Mouse (Mus musculus) cerebellum, adult 2 months (tissue): Measurements from ENCODE around the gene Lrrfip2.

Experiments
- CTCF ChIP-seq: fragments of 200-500 bp; IDR thresholded peaks from 2 replicates; pipeline ENCODE4 v1.5.1; 2011; ENCODE audit warnings: low read depth, mild to moderate bottlenecking, control low read depth, low read length, moderate library complexity, borderline replicate concordance; ENCODE audit not compliant: insufficient read depth
- POLR2A ChIP-seq: fragments of 200-500 bp; IDR thresholded peaks from 2 replicates; pipeline ENCODE4 v1.6.1; 2011; ENCODE audit warnings: low read length, control low read depth, borderline replicate concordance; ENCODE audit not compliant: insufficient read depth

- TF ChIP-seq CTCF (no peak), POLR2A (no peak)
Measured at GRCm38 (mm10) chr9:111237726-111238125, 120.3 kb downstream of the Lrrfip2 start.
